Mouse (Mus musculus) cerebral cortex, adult 2 months (tissue): Measurements from ENCODE around the gene Ptges.

ENCODE experiments used
- WGBS: fragments of 180-500 bp; shearing (Covaris S2); methylation state at CpG from one replicate; pipeline ENCODE4 v1.1.7; 2018; 5-methylcytosine and 5-hydroxymethylcytosine counted together

Gene Ptges

GRCm38 (mm10) chr2:30901646-30902160 lies 28.0 kb downstream of the Ptges start:
- WGBS: 69% methylated on average over 6 of the region's 6 CpGs

- WGBS: 92% methylated on average over 14 of the region's 14 CpGs
These were observed 30.1 kb downstream of the Ptges start for GRCm38 (mm10) chr2:30899397-30900069.

- WGBS: 73% methylated on average over 6 of the region's 6 CpGs
These were observed 32.4 kb downstream of the Ptges start for GRCm38 (mm10) chr2:30897291-30897690.

GRCm38 (mm10) chr2:30893946-30894345 lies 35.7 kb downstream of the Ptges start:
- WGBS: 87% methylated on average over 7 of the region's 7 CpGs

- WGBS: 62% methylated on average over 6 of the region's 6 CpGs
These were observed 36.3 kb downstream of the Ptges start for GRCm38 (mm10) chr2:30893399-30893798.

- 19% methylated on average over 3 of the region's 3 CpGs for WGBS
These were observed 38.7 kb downstream of the Ptges start for GRCm38 (mm10) chr2:30891002-30891401.

GRCm38 (mm10) chr2:30885453-30886163 lies 44.1 kb downstream of the Ptges start:
- WGBS: 11% methylated on average over 9 of the region's 9 CpGs

GRCm38 (mm10) chr2:30884852-30885373 lies 44.8 kb downstream of the Ptges start:
- 98% methylated on average over 4 of the region's 4 CpGs for WGBS

GRCm38 (mm10) chr2:30881215-30881614 lies 48.4 kb downstream of the Ptges start:
- WGBS: 86% methylated on average over 7 of the region's 7 CpGs

- WGBS: 95% methylated on average over 15 of the region's 15 CpGs
These were observed 50.2 kb downstream of the Ptges start for GRCm38 (mm10) chr2:30879481-30879880.

- 46% methylated on average over 11 of the region's 11 CpGs for WGBS
These were observed 53.8 kb downstream of the Ptges start for GRCm38 (mm10) chr2:30875621-30876432.

GRCm38 (mm10) chr2:30875096-30875495 lies 54.6 kb downstream of the Ptges start:
- 79% methylated on average over 7 of the region's 7 CpGs for WGBS

- 71% methylated on average over 10 of the region's 10 CpGs for WGBS
These were observed 55.2 kb downstream of the Ptges start for GRCm38 (mm10) chr2:30874445-30874844.

GRCm38 (mm10) chr2:30872669-30873068 lies 57.0 kb downstream of the Ptges start:
- WGBS: 87% methylated on average over 6 of the region's 6 CpGs

GRCm38 (mm10) chr2:30870863-30871262 lies 58.8 kb downstream of the Ptges start:
- WGBS: 67% methylated on average over 8 of the region's 8 CpGs

GRCm38 (mm10) chr2:30865426-30865825 lies 64.2 kb downstream of the Ptges start:
- 65% methylated on average over 3 of the region's 3 CpGs for WGBS

GRCm38 (mm10) chr2:30864968-30865381 lies 64.7 kb downstream of the Ptges start:
- 13% methylated on average over 35 of the region's 35 CpGs for WGBS

GRCm38 (mm10) chr2:30863574-30863973 lies 66.1 kb downstream of the Ptges start:
- 85% methylated on average over 9 of the region's 9 CpGs for WGBS

- 72% methylated on average over 4 of the region's 4 CpGs for WGBS
These were observed 67.6 kb downstream of the Ptges start for GRCm38 (mm10) chr2:30862081-30862480.

GRCm38 (mm10) chr2:30859782-30860181 lies 69.9 kb downstream of the Ptges start:
- WGBS: 78% methylated on average over 5 of the region's 5 CpGs

- WGBS: 46% methylated on average over 6 of the region's 6 CpGs
These were observed 72.6 kb downstream of the Ptges start for GRCm38 (mm10) chr2:30857076-30857475.

GRCm38 (mm10) chr2:30852771-30853313 lies 76.8 kb downstream of the Ptges start:
- 48% methylated on average over 20 of the region's 20 CpGs for WGBS
